Mouse (Mus musculus): ENCODE data around the gene Gpank1.

DNA sequence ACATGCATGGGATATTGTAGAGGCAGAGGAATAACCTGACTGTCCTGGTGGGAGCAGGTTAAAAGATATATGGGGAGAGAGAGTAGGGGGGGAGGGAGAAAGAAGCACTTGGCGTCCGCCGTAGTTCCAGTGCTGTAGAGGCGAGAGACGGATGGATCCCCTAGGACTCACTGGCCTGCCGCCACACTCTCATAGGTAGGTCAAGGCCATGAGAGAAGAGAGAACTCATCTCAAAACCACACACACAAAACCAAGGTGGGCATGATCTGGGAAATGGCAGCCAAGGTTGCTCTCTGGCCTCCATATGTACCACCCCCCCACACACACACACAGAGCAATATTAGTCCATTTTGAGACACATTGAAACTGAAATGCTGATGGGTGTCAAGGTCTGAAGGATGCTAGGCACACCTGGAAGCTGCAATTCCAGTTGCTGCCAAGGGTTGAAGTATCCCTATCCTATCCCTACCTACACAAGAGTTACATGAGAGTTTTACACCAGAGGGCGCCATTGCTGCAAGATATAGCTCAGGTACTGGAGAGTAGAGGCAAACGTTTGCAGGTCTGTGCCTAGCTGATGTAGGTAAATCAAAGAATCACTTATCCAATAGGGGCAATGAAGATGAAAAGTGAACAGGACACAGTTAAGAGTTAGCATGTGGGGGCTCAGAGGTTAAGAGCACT, 45.2 kb downstream of the Gpank1 start:
- TF ChIP-seq GATA1 (IDR thresholded peaks at IDR 0.05; ENCODE audit: low read length) (no peak), TAL1 (IDR thresholded peaks at IDR 0.05; ENCODE audit: low read length) (no peak)

Measured in erythroblast, embryonic 14.5 days (primary cell).